Mouse (Mus musculus): ENCODE measurements around the gene Rps3. TPM values are rescaled to one million over a fixed set of nuclear protein-coding genes. Genes with fewer than 3 reads are reported as not detected.

Rps3 gene
- polyA plus RNA-seq, 1 experiment, result 530 TPM

DNA sequence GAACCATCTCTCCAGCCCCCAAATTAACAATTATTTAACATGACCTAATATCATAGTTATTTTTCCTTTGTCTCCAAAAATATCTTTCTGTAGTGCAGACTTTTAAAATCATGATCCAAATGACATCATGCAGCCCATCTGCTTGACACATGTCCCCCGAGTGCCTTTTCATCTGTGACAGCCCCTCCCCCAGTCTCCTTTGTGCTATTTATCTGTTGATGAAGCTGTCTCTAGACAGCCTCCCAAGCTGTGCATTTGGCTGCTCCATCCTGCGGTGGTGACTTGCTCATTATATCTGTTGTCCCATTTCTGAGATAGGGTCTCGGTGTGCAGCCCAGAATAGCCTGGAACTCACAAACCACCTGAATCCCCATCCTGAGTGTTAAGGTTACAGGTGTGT lies 33.8 kb downstream of the Rps3 start:
- no peak overlapping the region for H3K4me3 ChIP-seq (replicated peaks)
- no peak for TF ChIP-seq GATA1 (IDR thresholded peaks at IDR 0.05; ENCODE audit: borderline replicate concordance, low read length)
- TF ChIP-seq FLI1 (IDR thresholded peaks at IDR 0.05; ENCODE audit: low read length), result no peak
- H3K27me3 ChIP-seq (replicated peaks), result peaks cover 84% of the 10 kb centered on the region
- H3K4me1 ChIP-seq, result peaks cover 20% of the 10 kb centered on the region
- no peaks in the 10 kb centered on the region for H3K36me3 ChIP-seq (replicated peaks; ENCODE audit: low read length)
- no peaks in the 10 kb centered on the region for H3K9me3 ChIP-seq

DNA sequence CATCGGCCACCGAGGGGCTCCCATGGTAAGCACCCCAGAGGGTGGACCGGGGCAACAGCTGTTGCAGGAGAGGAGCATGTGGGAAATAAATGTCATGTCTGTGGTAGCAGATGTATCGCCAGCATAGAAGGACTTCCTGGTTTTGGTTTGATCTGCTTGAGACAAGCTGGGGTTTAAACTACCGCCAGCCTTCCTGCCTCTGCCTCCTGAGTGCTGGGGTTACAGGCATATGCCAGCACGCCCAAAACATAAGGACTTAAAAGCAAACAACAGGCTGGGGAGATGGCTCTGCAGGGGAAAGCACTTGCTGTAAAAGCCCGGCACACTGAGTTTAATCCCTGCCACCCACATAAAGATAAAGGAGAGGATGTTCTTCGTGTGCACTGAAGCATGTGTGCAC lies 34.5 kb downstream of the Rps3 start:
- TF ChIP-seq FLI1 (IDR thresholded peaks at IDR 0.05; ENCODE audit: low read length) (no peak), GATA1 (IDR thresholded peaks at IDR 0.05; ENCODE audit: borderline replicate concordance, low read length) (no peak)
- no peak overlapping the region for H3K4me3 ChIP-seq (replicated peaks)
- H3K36me3 ChIP-seq (replicated peaks; ENCODE audit: low read length), result no peaks in the 10 kb centered on the region
- H3K9me3 ChIP-seq, result no peaks in the 10 kb centered on the region
- H3K27me3 ChIP-seq (replicated peaks), result peaks cover 84% of the 10 kb centered on the region
- peaks cover 20% of the 10 kb centered on the region for H3K4me1 ChIP-seq

DNA sequence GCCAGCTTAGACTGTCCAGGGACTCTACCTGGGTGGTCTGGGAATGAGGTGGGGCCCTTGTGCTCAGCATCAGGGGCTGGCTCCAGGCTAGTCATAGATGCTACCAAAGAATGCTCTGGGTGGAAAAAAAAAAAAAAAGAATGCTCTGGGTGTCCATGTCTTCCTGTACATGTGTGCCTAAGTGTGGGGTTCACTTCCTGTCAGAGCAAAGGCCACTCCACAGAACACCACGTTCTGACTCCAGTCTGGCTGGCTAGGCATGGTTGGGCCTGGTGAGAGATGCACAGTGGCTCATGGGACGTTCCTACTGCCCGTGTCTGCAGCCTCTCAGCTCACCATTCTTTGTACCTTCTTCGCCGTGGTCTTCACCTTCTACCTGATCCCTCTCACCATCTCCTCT lies 34.9 kb downstream of the Rps3 start:
- H3K27me3 ChIP-seq (replicated peaks), result peaks cover 82% of the 10 kb centered on the region
- peak overlapping the region; percentile 51 for H3K4me3 ChIP-seq (replicated peaks)
- no peaks in the 10 kb centered on the region for H3K36me3 ChIP-seq (replicated peaks; ENCODE audit: low read length)
- TF ChIP-seq FLI1 (IDR thresholded peaks at IDR 0.05; ENCODE audit: low read length), result no peak
- no peak for TF ChIP-seq GATA1 (IDR thresholded peaks at IDR 0.05; ENCODE audit: borderline replicate concordance, low read length)
- peaks cover 20% of the 10 kb centered on the region for H3K4me1 ChIP-seq
- no peaks in the 10 kb centered on the region for H3K9me3 ChIP-seq

DNA sequence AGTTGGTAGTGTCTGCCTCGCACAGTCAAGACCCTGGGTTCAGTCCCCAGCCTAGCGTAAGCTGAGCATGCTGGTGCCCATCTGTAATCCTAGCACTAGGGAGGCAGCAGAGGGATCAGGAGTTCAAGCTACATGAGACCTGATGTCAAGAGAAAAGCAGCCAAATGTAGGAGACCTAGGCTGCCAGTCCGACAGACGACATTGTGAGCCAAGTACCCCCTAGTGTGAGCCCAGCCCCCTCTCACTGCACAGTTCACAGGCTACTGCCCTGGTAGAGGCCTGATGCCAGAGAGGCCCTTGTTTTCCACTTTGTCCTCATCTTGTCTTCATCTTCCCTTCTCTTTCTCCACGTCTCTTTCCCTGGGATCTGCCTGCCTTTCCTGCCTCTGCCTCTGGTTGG lies 36.2 kb downstream of the Rps3 start:
- peaks cover 81% of the 10 kb centered on the region for H3K27me3 ChIP-seq (replicated peaks)
- H3K4me1 ChIP-seq, result peaks cover 11% of the 10 kb centered on the region
- H3K4me3 ChIP-seq (replicated peaks), result no peak overlapping the region
- TF ChIP-seq FLI1 (IDR thresholded peaks at IDR 0.05; ENCODE audit: low read length), result no peak
- no peak for TF ChIP-seq GATA1 (IDR thresholded peaks at IDR 0.05; ENCODE audit: borderline replicate concordance, low read length)
- no peaks in the 10 kb centered on the region for H3K9me3 ChIP-seq
- H3K36me3 ChIP-seq (replicated peaks; ENCODE audit: low read length), result no peaks in the 10 kb centered on the region

DNA sequence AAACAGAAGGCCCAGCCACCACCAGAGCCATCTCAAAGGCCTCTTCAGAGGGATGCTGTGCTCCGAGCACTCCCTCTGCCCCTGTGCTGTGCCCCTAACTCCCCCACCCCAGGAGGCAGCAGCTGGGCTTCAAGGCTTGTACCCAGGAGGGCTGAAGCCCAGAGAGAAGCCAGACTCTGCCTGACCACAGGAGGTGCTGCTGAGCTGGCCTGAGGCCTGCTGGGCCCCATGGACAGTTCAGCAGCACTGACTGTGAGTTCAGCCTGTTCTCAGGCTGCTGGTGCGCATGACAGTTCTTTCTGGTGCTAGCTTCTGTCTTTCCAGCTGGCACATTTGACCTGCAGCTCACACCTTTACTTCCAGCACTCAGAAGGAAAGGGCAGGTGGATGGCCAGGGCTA lies 37.7 kb downstream of the Rps3 start:
- peaks cover 82% of the 10 kb centered on the region for H3K27me3 ChIP-seq (replicated peaks)
- no peak overlapping the region for H3K4me3 ChIP-seq (replicated peaks)
- H3K9me3 ChIP-seq, result no peaks in the 10 kb centered on the region
- no peaks in the 10 kb centered on the region for H3K36me3 ChIP-seq (replicated peaks; ENCODE audit: low read length)
- H3K4me1 ChIP-seq, result peaks cover 9% of the 10 kb centered on the region
- TF ChIP-seq FLI1 (IDR thresholded peaks at IDR 0.05; ENCODE audit: low read length) (no peak), GATA1 (IDR thresholded peaks at IDR 0.05; ENCODE audit: borderline replicate concordance, low read length) (no peak)

DNA sequence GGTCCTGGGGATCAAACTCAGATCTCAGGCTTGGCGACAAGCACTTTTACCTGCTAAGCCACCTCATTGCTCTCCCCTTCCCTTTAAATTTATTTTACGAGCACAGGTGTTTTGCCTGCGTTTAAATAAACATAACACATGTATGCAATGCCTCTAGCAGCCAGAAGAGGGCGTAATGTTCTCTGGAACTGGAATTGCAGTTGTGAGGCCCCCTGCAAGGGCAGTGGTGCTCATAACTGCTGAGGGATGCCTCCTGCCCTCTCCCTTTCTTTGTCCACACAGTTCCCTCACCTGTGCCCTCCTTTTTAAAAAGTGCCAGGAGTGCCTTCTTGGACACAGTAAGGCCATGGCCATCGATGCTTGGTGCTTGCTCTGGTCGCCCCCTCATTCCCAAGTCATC lies 39.5 kb downstream of the Rps3 start:
- Histone ChIP-seq H3K4me3 (replicated peaks) (no peak overlapping the region), H3K27me3 (replicated peaks) (peaks cover 86% of the 10 kb centered on the region), H3K4me1 (peaks cover 5% of the 10 kb centered on the region), H3K9me3 (no peaks in the 10 kb centered on the region), H3K36me3 (replicated peaks; ENCODE audit: low read length) (no peaks in the 10 kb centered on the region)
- no peak for TF ChIP-seq GATA1 (IDR thresholded peaks at IDR 0.05; ENCODE audit: borderline replicate concordance, low read length)
- no peak for TF ChIP-seq FLI1 (IDR thresholded peaks at IDR 0.05; ENCODE audit: low read length)

DNA sequence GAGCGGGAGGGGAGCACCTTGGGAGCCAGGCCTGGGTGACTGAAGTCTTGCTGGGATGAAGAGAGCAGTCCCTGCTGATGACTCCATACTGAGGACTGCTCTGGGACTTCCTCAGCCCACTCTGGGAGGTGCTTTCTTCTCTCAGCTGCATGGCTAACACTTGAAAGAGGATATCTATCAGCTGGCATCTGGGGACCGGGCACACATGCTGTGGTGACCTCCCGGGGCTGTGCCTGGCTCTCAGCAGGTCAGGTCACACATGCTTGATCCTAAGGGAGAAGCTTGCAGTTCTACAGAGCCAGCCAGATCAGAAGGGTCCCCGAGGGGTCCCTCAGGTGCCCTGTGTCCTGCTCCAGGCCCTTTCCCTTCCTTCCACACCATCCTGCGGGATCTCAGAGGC lies 40.4 kb downstream of the Rps3 start:
- peaks cover 86% of the 10 kb centered on the region for H3K27me3 ChIP-seq (replicated peaks)
- H3K4me1 ChIP-seq, result no peaks in the 10 kb centered on the region; the same call in 1 of the 2 replicates
- H3K4me3 ChIP-seq (replicated peaks), result no peak overlapping the region
- TF ChIP-seq GATA1 (IDR thresholded peaks at IDR 0.05; ENCODE audit: borderline replicate concordance, low read length) (no peak), FLI1 (IDR thresholded peaks at IDR 0.05; ENCODE audit: low read length) (no peak)
- no peaks in the 10 kb centered on the region for H3K9me3 ChIP-seq
- no peaks in the 10 kb centered on the region for H3K36me3 ChIP-seq (replicated peaks; ENCODE audit: low read length)

DNA sequence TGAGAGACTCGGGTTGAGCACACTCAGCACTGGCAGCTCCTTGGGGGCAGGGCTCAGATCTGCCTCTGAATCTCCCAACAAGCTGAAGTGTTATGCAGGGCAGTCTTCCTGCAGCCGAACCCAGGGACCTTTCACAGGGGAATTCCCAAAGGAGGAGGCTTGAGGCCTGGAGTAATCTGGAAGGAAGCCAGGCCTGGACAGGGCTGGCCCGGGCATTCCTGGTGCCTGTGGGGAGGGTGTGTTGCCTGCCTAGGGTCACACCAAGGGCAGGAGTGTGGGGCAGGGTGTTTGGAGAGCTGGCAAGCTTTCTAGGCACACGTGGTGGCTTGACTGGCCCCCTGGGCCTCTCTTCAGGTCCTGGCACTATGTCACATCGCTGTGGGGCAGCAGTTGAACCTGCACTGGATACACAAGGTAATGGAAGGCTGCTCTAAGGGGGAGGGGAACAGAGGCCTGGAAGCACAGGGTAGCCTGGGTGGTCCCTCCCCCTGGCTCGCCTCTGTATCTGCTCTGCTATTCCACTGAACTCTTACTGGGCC lies 41.9 kb downstream of the Rps3 start:
- Histone ChIP-seq H3K4me1 (no peaks in the 10 kb centered on the region; the same call in 1 of the 2 replicates), H3K36me3 (replicated peaks; ENCODE audit: low read length) (no peaks in the 10 kb centered on the region), H3K9me3 (no peaks in the 10 kb centered on the region), H3K4me3 (replicated peaks) (no peak overlapping the region), H3K27me3 (replicated peaks) (peaks cover 87% of the 10 kb centered on the region)
- TF ChIP-seq FLI1 (IDR thresholded peaks at IDR 0.05; ENCODE audit: low read length), result no peak
- TF ChIP-seq GATA1 (IDR thresholded peaks at IDR 0.05; ENCODE audit: borderline replicate concordance, low read length), result no peak

DNA sequence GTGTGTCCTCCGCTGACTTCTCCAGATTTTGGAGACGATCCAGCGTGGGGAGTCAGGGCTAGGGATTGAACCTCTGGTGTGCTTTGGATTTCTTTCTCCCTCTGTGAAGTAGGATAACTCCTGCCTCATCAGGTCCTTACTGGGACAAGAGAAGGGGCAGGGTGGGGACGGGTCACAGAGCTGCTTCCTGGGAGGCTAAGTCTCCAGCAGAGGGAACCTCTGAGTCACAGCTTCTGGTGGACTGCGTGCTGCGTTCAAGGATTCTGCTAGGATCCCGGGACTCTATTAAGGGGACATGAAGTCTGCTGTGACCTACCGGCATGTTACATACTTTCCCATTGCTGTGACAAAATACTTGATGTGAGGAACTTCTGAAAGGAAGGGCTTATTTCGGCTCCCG lies 44.7 kb downstream of the Rps3 start:
- Histone ChIP-seq H3K27me3 (replicated peaks) (peaks cover 90% of the 10 kb centered on the region), H3K36me3 (replicated peaks; ENCODE audit: low read length) (no peaks in the 10 kb centered on the region), H3K9me3 (no peaks in the 10 kb centered on the region), H3K4me3 (replicated peaks) (no peak overlapping the region), H3K4me1 (peaks cover 15% of the 10 kb centered on the region)
- TF ChIP-seq FLI1 (IDR thresholded peaks at IDR 0.05; ENCODE audit: low read length) (no peak), GATA1 (IDR thresholded peaks at IDR 0.05; ENCODE audit: borderline replicate concordance, low read length) (no peak)

DNA sequence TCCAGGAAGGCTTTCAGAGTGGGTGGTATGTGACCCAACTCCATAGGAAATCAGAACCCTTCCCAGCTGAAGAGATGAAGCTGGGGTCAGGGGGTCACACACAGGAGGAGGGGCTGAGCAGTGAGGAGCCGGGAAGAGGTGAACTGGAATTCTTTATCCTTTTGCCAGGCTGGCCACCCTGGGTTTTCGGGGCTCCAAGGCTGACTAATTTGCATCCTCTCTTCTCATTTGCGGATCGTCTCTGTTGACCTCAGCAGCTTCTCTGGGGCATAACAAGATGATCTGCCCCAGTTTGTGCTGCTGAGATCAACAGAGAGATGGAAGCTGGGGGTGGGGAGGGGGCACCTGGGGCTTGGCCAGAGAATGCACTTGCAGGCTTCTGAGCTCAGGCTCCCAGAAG lies 47.0 kb downstream of the Rps3 start:
- H3K36me3 ChIP-seq (replicated peaks; ENCODE audit: low read length), result no peaks in the 10 kb centered on the region
- peaks cover 30% of the 10 kb centered on the region for H3K4me1 ChIP-seq
- no peak overlapping the region for H3K4me3 ChIP-seq (replicated peaks)
- H3K27me3 ChIP-seq (replicated peaks), result peaks cover 92% of the 10 kb centered on the region
- TF ChIP-seq GATA1 (IDR thresholded peaks at IDR 0.05; ENCODE audit: borderline replicate concordance, low read length) (no peak), FLI1 (IDR thresholded peaks at IDR 0.05; ENCODE audit: low read length) (no peak)
- no peaks in the 10 kb centered on the region for H3K9me3 ChIP-seq

Measured in megakaryocyte, embryonic 14.5 days (primary cell).